ENCODE assay signal across 8 mouse cellular contexts in the genomic region with DNA sequence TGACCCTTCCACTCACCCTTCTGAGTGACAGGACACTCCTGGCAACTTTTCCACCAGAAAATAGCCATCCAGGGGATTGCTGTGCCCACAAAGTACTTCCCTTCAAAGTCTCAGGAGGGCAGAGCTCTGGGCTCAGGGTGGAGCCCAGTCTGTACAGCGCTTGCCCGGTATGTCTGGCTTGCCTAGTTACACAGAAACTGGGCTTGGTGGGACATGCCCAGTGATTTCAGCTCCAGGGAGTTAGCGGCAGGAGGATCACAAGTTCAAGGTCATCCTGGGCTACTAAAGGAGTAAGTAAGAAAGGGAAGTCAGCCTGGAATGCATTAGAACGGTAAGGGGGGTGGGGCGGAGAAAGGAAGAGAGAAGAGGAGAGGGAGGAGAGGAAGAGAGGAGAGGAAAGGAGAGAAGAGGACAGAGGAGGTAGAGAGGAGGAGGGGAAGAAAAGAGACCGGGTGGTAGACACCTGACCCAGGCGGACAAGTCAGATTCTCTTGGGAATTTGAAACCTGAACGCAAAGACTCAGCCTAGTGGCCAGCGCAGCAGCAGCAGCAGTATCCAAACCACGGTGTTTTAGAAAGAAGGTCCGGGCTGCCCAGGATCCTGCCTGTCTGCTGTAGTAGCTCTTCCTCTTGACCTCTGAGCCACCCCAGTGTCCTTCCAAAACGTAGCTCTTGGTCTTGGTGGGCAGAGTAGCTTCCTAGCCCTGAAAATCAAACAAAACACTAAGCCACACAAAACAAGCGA. TPM values are rescaled to one million over a fixed set of nuclear protein-coding genes. Genes with fewer than 3 reads are reported as not detected.
DNase-seq lines count a peak whose midpoint lies in the region; ATAC-seq and TF ChIP-seq lines count a peak whose summit lies in the region.

No protein-coding gene starts in this region.

- H3K27me3 ChIP-seq in C2C12 (ENCODE audit: control insufficient read depth, insufficient read depth, insufficient read length): no peaks in the 10 kb centered on the region
- no peaks in the 10 kb centered on the region for H3K27me3 ChIP-seq in heart, embryonic 10.5 days (ENCODE audit: insufficient read depth, poor library complexity, severe bottlenecking)
- no peaks in the 10 kb centered on the region for H3K27me3 ChIP-seq in kidney, embryonic 15.5 days

- peak; percentile 35 for DNase-seq in T-cell, adult 2 months (ENCODE audit: low spot score)
- DNase-seq in heart, embryonic 10.5 days (ENCODE audit: low spot score): no peak
- DNase-seq in lung, postnatal 25 days (ENCODE audit: low spot score): peak; percentile 56
- peak; percentile 33 for DNase-seq in urinary bladder, adult 2 months (ENCODE audit: low spot score)
- no peak for DNase-seq in layer of hippocampus, postnatal 14 days (ENCODE audit: low spot score in 2 of 2)
- DNase-seq in spleen, postnatal 14 days (ENCODE audit: low spot score in 2 of 2): no peak

- H3K9ac ChIP-seq in kidney, embryonic 15.5 days: peak overlapping the region; percentile 16; the same call in 1 of the 2 replicates

- H3K4me3 ChIP-seq in C2C12 (ENCODE audit: insufficient read depth, poor library complexity, severe bottlenecking): no peak overlapping the region
- H3K4me3 ChIP-seq in heart, embryonic 10.5 days: peak overlapping the region; percentile 37
- peak overlapping the region; percentile 38 for H3K4me3 ChIP-seq in kidney, embryonic 15.5 days (replicated peaks)

- peak overlapping the region; percentile 84 for H3K27ac ChIP-seq in heart, embryonic 10.5 days
- peak overlapping the region; percentile 92 for H3K27ac ChIP-seq in kidney, embryonic 15.5 days

- no peak for TF ChIP-seq CTCF in C2C12 (IDR thresholded peaks at IDR 0.05; ENCODE audit: control insufficient read depth, insufficient read depth, insufficient read length)

- no peaks in the 10 kb centered on the region for H3K9me3 ChIP-seq in heart, embryonic 10.5 days
- H3K9me3 ChIP-seq in kidney, embryonic 15.5 days (replicated peaks): no peaks in the 10 kb centered on the region

- H3K4me2 ChIP-seq in kidney, embryonic 15.5 days: peak overlapping the region; percentile 55

- peak overlapping the region; percentile 18 for H3ac ChIP-seq in C2C12 (ENCODE audit: control insufficient read depth, insufficient read length, low read depth)

- ATAC-seq in kidney, embryonic 15.5 days (replicated peaks; ENCODE audit: low FRiP score): peak; percentile 50

- no peaks in the 10 kb centered on the region for H3K79me3 ChIP-seq in C2C12 (ENCODE audit: low read depth)

- peaks cover 38% of the 10 kb centered on the region for H3K4me1 ChIP-seq in heart, embryonic 10.5 days
- peaks cover 60% of the 10 kb centered on the region for H3K4me1 ChIP-seq in kidney, embryonic 15.5 days

- no peaks in the 10 kb centered on the region for H3K36me3 ChIP-seq in C2C12 (ENCODE audit: control insufficient read depth, insufficient read depth)
- no peaks in the 10 kb centered on the region for H3K36me3 ChIP-seq in heart, embryonic 10.5 days
- no peaks in the 10 kb centered on the region for H3K36me3 ChIP-seq in kidney, embryonic 15.5 days

- 16% methylated on average over 13 of the region's 13 CpGs for WGBS in heart, embryonic 10.5 days
- 11% methylated on average over 13 of the region's 13 CpGs for WGBS in kidney, embryonic 15.5 days

- no peaks in the 10 kb centered on the region for H3K79me2 ChIP-seq in C2C12 (ENCODE audit: control insufficient read depth, insufficient read depth)

TF ChIP-seq in C2C12, 6 proteins besides CTCF, POLR2A, EP300 and RAD21:
- TF ChIP-seq MYOG (IDR thresholded peaks at IDR 0.05; ENCODE audit: control insufficient read depth, extremely low read depth, insufficient read length) (no peak), USF1 (IDR thresholded peaks at IDR 0.05; ENCODE audit: low read depth) (no peak), MYOD1 (IDR thresholded peaks at IDR 0.05; ENCODE audit: control insufficient read depth, insufficient read length, low read depth) (no peak), MAX (IDR thresholded peaks at IDR 0.05) (no peak), FOSL1 (IDR thresholded peaks at IDR 0.05; ENCODE audit: insufficient read depth, low read length, poor library complexity, severe bottlenecking) (no peak), CEBPB (IDR thresholded peaks at IDR 0.05; ENCODE audit: low read depth) (no peak)
TF ChIP-seq in C2C12: peak in this region for 0.

RNA-seq across cellular contexts. Expression of a gene that starts 28.9 kb away (rescaled TPM):
- polyA plus RNA-seq in C2C12 (2012; fragmentation: generic; extraction: Trizol): 453 TPM
- 411 and 428 TPM in 2 replicates for polyA plus RNA-seq in heart, embryonic 10.5 days (2016; fragmentation: Nextera tagmentation; extraction: Ambion mirVana)
- polyA plus RNA-seq in kidney, embryonic 15.5 days (2015; fragmentation: Nextera tagmentation; extraction: Ambion mirVana): 488 and 506 TPM in 2 replicates
- polyA plus RNA-seq in urinary bladder, adult 2 months (2012; rRNA removed): 153 and 183 TPM in 2 replicates
- total RNA-seq in layer of hippocampus, postnatal 14 days (2021): 100 to 1,000 TPM; 176 to 183 TPM

RNA-seq across cellular contexts. Expression of a gene that starts 59.1 kb away (rescaled TPM):
- polyA plus RNA-seq in C2C12 (2012; fragmentation: generic; extraction: Trizol): 10.4 TPM
- 16.6 and 18.0 TPM in 2 replicates for polyA plus RNA-seq in heart, embryonic 10.5 days (2016; fragmentation: Nextera tagmentation; extraction: Ambion mirVana)
- polyA plus RNA-seq in kidney, embryonic 15.5 days (2015; fragmentation: Nextera tagmentation; extraction: Ambion mirVana): 24.4 and 25.5 TPM in 2 replicates
- polyA plus RNA-seq in urinary bladder, adult 2 months (2012; rRNA removed): 24.6 and 28.2 TPM in 2 replicates
- total RNA-seq in layer of hippocampus, postnatal 14 days (2021): 10 to 100 TPM; 16.8 to 17.1 TPM

Comparison
In these comparisons a context has a peak if more than half of its experiments do, and no peak if none do; other contexts are left out.
1. DNase-seq: peak in T-cell, adult 2 months (single experiment), lung, postnatal 25 days (single experiment) and urinary bladder, adult 2 months (single experiment); none in heart, embryonic 10.5 days (single experiment), layer of hippocampus, postnatal 14 days (0 of 2) and spleen, postnatal 14 days (0 of 2).